Mouse (Mus musculus) spleen, postnatal 36 days (tissue): ENCODE measurements around the gene Plcb3.

Experiments used
- DNase-seq, 2 experiments: peaks; one replicate each; pipeline ENCODE4 v3.0.0; 2022; ENCODE audit warnings: low spot score in 2 of 2, mixed read lengths in 1 of 2

Gene Plcb3

DNA sequence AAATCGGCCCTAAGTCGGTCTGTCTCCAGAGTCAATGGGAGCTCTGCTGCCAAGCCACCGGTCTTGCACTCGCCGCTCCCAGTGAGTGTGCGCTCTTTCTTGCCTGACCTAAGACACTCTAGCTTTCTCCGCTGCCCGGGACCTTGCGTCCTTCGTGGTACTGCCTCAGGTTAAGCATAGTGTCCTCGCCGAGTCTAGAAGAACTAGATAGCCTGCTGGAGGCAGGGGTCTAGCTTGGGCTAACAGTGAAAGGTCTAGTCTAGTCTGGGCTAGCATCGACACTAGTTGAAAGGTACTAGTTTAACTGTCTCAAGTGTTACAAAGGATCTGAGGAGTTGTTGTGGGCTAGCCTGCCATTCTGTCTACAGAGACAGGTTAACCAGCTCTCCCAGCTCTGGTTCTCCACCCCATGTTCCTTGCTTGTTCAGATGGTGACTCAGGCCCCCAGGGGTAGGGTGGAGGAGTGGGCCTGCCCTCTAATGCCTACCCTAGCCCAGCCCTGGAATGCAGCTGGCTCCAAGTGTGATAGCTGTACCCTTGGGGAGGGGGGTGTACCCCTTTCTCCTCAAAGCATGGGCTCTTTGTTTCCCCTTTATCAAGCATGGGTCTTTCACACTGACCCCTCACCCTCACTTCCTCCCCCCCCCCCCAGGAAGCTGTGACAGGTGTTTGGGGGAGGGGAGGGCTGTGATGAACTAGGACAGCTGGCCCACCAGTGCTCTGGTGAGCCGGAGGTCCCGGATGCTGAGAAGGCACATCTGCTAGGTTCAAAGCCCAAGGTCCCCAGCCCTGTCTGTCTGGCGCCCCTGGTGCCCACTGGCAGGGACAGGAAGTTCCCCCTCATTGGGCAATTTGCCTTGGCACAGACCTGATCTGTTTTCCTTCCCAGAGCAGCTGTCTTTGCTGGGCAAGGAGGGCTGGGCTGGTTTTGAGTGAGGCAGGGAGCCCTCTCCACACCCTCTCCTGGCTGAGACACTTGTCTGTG is at the start of gene Plcb3:
TSS of gene Plcb3 (minus strand) at position 934 of the 985 bp plus-strand sequence.
- peak; percentile 62 to 67 for DNase-seq

GRCm38 (mm10) chr19:7020224-7020641 is 44.0 kb upstream of the Plcb3 start:
- DNase-seq: peak; percentile 71 to 77

- peak; percentile 90 to 91 for DNase-seq
Observed at GRCm38 (mm10) chr19:7019191-7019590, 42.9 kb upstream of the Plcb3 start, which contains the start of gene Fermt3. Gene Fermt3 (minus strand): TSS chr19:7019469.

GRCm38 (mm10) chr19:7018546-7018945 is 42.3 kb upstream of the Plcb3 start:
- no peak for DNase-seq

GRCm38 (mm10) chr19:7017541-7018457 is 41.5 kb upstream of the Plcb3 start:
- DNase-seq: peak; percentile 79 to 80

- no peak for DNase-seq
Observed at GRCm38 (mm10) chr19:7014481-7015135, 38.3 kb upstream of the Plcb3 start.

DNA sequence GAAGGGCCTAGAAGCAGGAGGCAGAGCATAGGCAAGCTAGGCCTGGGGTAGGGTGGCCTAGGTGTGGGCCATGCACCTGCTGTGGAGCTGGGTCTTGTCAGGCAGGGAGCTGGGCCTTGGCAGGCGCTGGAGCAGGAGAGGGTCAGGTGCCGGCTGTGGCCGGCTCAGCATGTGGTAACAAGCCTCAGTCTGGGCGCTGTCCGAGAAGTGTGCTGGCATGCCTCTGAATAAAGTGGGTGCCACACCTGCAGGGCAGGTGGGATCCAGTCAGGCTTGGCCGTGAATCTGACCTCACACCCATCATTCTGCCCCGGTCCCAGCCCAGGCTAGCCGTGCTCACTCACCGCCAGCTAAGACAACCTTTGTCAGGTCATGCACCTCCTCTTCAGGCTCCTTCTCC is 37.7 kb upstream of the Plcb3 start:
- DNase-seq: no peak

DNA sequence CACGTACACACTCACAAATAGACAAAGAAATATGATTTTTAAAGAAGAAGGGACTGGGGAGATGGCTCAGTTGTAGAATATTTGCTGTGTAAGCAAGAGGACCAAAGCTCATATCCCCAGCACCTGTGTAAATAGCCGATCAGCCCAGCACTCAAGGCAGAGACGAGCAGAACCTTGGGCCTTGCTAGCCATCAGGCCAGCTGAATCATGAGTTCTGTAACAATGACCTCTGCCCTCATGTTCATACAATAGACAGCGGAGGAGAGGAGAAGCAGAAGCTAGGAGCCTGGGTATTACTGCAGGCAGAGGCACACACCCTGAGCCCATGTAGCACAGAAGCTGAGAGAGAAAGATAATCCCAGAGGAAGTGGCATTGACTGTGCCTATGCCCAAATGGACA is 36.2 kb upstream of the Plcb3 start:
- DNase-seq: no peak

GRCm38 (mm10) chr19:7006892-7007593 is 30.8 kb upstream of the Plcb3 start:
- no peak for DNase-seq

GRCm38 (mm10) chr19:6999360-7000063 is 23.2 kb upstream of the Plcb3 start:
- DNase-seq: no peak

DNA sequence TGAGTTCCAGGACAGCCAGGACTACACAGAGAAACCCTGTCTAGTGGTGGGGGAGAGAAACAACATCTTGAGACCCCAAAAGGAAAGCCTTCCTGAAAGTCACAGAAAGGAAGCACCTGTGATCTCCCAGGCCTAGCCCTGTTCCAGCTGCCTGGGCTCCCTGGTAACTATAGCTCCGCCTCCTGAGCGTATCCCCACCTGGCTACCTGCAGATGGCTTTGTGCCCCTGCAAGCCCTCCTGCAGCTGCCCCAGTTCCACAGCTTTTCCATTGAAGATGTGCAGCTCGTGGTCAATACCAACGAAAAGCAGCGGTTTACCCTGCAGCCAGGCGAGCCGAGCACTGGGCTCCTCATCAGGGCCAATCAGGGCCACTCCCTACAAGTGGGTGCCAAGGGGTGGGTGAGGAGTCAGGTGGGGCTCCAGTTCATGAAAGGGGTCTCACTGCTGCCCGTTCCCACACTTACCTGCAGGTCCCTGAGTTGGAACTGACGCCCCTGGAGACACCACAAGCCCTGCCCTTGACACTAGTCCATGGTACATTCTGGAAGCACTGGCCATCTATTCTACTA is 21.5 kb upstream of the Plcb3 start:
- DNase-seq: no peak

- peak; percentile 74 to 80 for DNase-seq
Observed at GRCm38 (mm10) chr19:6996006-6996405, 19.7 kb upstream of the Plcb3 start, which contains the start of the genes Nudt22 and Trpt1. Gene Nudt22 (minus strand): TSS chr19:6996117. Gene Trpt1 (plus strand): TSS chr19:6996131.

- DNase-seq: no peak
Observed at GRCm38 (mm10) chr19:6995255-6995991, 19.2 kb upstream of the Plcb3 start.

GRCm38 (mm10) chr19:6994489-6994888 is 18.2 kb upstream of the Plcb3 start:
- no peak for DNase-seq

DNA sequence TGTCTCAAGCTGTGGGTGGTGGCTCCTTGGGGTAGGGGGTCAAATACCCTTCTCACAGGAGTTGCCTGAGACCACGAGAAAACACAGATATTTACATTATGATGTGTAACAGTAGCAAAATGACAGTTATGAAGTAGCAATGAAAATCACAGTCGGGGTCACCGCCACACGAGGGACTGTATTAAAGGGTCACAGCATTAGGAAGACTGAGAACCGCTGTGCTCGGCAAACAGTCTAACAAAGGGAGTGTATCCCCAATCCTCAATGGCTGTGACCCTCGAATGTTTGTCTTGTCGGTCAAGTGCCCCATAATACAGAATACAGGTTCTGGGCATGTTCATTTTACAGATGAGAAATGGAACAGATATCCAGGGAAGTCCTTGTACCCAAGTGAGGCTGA is 17.7 kb upstream of the Plcb3 start:
- no peak for DNase-seq

DNA sequence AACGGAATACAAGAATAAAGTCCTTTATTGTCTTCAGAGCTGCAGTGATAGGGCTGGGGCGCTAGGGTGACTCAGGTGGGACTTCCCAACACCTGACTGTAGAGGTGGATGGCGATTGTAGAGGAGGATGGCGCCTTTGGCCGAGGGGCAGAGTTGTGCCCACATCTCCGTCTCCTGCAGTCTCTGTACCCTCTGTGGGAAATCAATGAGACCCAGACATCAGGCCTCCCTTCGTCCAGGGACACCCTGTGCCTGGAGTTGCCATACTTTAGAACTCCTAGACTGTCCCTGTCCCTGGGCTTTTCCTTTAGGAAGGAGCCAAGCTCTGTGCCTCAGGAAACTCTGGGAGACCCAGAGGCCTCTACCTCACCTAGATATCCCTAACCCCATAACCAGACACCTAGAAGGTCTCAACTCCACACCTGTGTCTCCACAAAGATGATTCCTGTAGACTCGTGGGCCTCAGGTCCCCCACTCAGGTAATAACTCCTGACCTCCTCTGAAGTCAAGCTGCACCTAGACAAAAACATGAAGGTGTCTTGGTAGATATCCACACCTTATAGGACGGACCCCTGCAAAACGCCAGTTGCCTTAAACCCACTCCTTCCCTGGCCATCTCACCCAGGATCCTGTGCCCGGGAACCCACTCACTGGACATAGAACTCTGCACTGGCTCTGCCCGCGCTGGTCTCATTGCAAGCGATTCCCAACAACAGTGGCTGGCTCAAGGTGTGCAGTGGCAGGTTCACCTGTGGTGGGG is 16.9 kb upstream of the Plcb3 start:
- no peak for DNase-seq

GRCm38 (mm10) chr19:6992011-6992858 is 16.0 kb upstream of the Plcb3 start, which contains the start of gene Dnajc4:
Gene Dnajc4 (minus strand): TSS chr19:6992572.
- peak; percentile 98 to 99 for DNase-seq
